Mouse (Mus musculus) CH12.LX (cell line): ENCODE data around the gene Anxa4. TPM values are rescaled to one million over a fixed set of nuclear protein-coding genes. Genes with fewer than 3 reads are reported as not detected.
A peak's percentile ranks its signal among the peaks of the same experiment; 100 is the strongest.

Source experiments
- DNase-seq: peaks from one replicate; pipeline ENCODE4 v3.0.0-alpha.2; 2013; ENCODE audit errors: extremely low read depth
- H3K27ac ChIP-seq: 2 replicates; pipeline ENCODE4 v1.5.1; 2012; ENCODE audit warnings: low read depth, mild to moderate bottlenecking, control low read depth, moderate library complexity; ENCODE audit not compliant: insufficient read depth
- H3K27me3 ChIP-seq: replicated peaks from 2 replicates; pipeline ENCODE3; 2012; ENCODE audit warnings: inconsistent platforms
- H3K36me3 ChIP-seq, 2 experiments: replicated peaks in 1 of 2; 2 replicates each; pipeline versions ENCODE3 to v1.6.1; 2012; ENCODE audit warnings: inconsistent platforms in 1 of 2, low read length in 1 of 2, mild to moderate bottlenecking in 1 of 2, mixed read lengths in 1 of 2, moderate library complexity in 1 of 2; ENCODE audit not compliant: control insufficient read depth in 1 of 2, insufficient read depth in 1 of 2
- H3K4me1 ChIP-seq, 2 experiments: 2 replicates each; pipeline ENCODE4 v1.6.1; 2012; ENCODE audit warnings: inconsistent platforms in 1 of 2, moderate library complexity in 1 of 2; ENCODE audit not compliant: insufficient read depth in 2 of 2, control insufficient read depth in 1 of 2
- H3K4me2 ChIP-seq: 2 replicates; pipeline ENCODE4 v1.6.1; 2012; ENCODE audit warnings: low read depth, mild to moderate bottlenecking, control low read depth; ENCODE audit not compliant: poor library complexity, insufficient read depth, severe bottlenecking
- H3K4me3 ChIP-seq, 3 experiments: fragments of 150-350 bp in 1 of 3; sonication (generic) in 1 of 3; replicated peaks in 1 of 3; 2 replicates each; pipeline versions ENCODE3 to v1.5.1; 2011 to 2012; ENCODE audit warnings: low read depth in 2 of 3, low read length in 2 of 3, mild to moderate bottlenecking in 2 of 3, moderate library complexity in 2 of 3, control low read depth in 1 of 3, improper control_type of control experiment in 1 of 3, inconsistent platforms in 1 of 3, mixed read lengths in 1 of 3; ENCODE audit not compliant: poor library complexity in 1 of 3
- H3K79me2 ChIP-seq: replicated peaks from 2 replicates; pipeline ENCODE4 v1.6.1; 2012; ENCODE audit warnings: mild to moderate bottlenecking, moderate library complexity; ENCODE audit not compliant: control insufficient read depth, poor library complexity, insufficient read depth, severe bottlenecking; ENCODE audit errors: extremely low read depth
- H3K9ac ChIP-seq: 2 replicates; pipeline ENCODE4 v1.6.1; 2012; ENCODE audit warnings: low read depth, mild to moderate bottlenecking, control low read depth, moderate library complexity; ENCODE audit not compliant: insufficient read depth
- H3K9me3 ChIP-seq: replicated peaks from 2 replicates; pipeline ENCODE3; 2012; ENCODE audit warnings: low read length, inconsistent platforms, mixed read lengths
- CTCF ChIP-seq, 2 experiments: IDR thresholded peaks in 1 of 2; conservative IDR thresholded peaks in 1 of 2; 2 replicates each; pipeline ENCODE4 v1.5.1; 2011 to 2012; ENCODE audit warnings: low read depth in 2 of 2, low read length in 2 of 2, improper control_type of control experiment in 1 of 2, inconsistent platforms in 1 of 2, mild to moderate bottlenecking in 1 of 2, moderate library complexity in 1 of 2
- ETS1 ChIP-seq: conservative IDR thresholded peaks from 2 replicates; pipeline ENCODE4 v1.6.1; 2012; ENCODE audit warnings: low read depth, mild to moderate bottlenecking, inconsistent platforms, low read length, improper control_type of control experiment, moderate library complexity
- HCFC1 ChIP-seq: IDR thresholded peaks from 2 replicates; pipeline ENCODE4 v1.6.1; 2012; ENCODE audit warnings: low read depth, mild to moderate bottlenecking, inconsistent platforms, low read length, improper control_type of control experiment
- MAFK ChIP-seq: IDR thresholded peaks from 2 replicates; pipeline ENCODE4 v1.6.1; 2011; ENCODE audit warnings: low read length, improper control_type of control experiment; ENCODE audit not compliant: insufficient replicate concordance
- MEF2A ChIP-seq: IDR thresholded peaks from 2 replicates; pipeline ENCODE4 v1.6.1; 2014; ENCODE audit warnings: low read depth, mild to moderate bottlenecking, inconsistent platforms, low read length, improper control_type of control experiment, borderline replicate concordance
- NELFE ChIP-seq: IDR thresholded peaks from 2 replicates; pipeline ENCODE4 v1.6.1; 2011; ENCODE audit warnings: low read depth, low read length, improper control_type of control experiment
- RAD21 ChIP-seq: IDR thresholded peaks from 2 replicates; pipeline ENCODE4 v1.6.1; 2011; ENCODE audit warnings: low read depth, mild to moderate bottlenecking, low read length, improper control_type of control experiment, moderate library complexity
- RCOR1 ChIP-seq: conservative IDR thresholded peaks from 2 replicates; pipeline ENCODE4 v1.6.1; 2012; ENCODE audit warnings: low read depth, mild to moderate bottlenecking, inconsistent platforms, low read length, improper control_type of control experiment
- SMC3 ChIP-seq: IDR thresholded peaks from 2 replicates; pipeline ENCODE4 v1.6.1; 2011; ENCODE audit warnings: low read depth, low read length, improper control_type of control experiment
- TBP ChIP-seq: conservative IDR thresholded peaks from 2 replicates; pipeline ENCODE4 v1.6.1; 2011; ENCODE audit warnings: low read depth, low read length, improper control_type of control experiment
- TCF12 ChIP-seq: IDR thresholded peaks from 2 replicates; pipeline ENCODE4 v1.6.1; 2014; ENCODE audit warnings: low read depth, mild to moderate bottlenecking, inconsistent platforms, low read length, improper control_type of control experiment
- ZMIZ1 ChIP-seq: IDR thresholded peaks from 2 replicates; pipeline ENCODE4 v1.6.1; 2012; ENCODE audit warnings: low read depth, mild to moderate bottlenecking, inconsistent platforms, low read length, improper control_type of control experiment
- dilution Hi-C: fragments of 300-500 bp; cut with MboI; formaldehyde crosslinking; loops from 2 replicates; pipeline ENCODE4 v1.14.3; 2020; ENCODE audit warnings: low sequenced_read_pairs; ENCODE audit not compliant: extremely low pct_unique_long_range_greater_than_20kb, extremely low pct_ligation_motif_present
- in situ Hi-C: fragments of 300-500 bp; cut with MboI; formaldehyde crosslinking; loops from 3 replicates; pipeline ENCODE4 v1.14.3; 2019; ENCODE audit warnings: low sequenced_read_pairs, low pct_ligation_motif_present, low pct_unique_long_range_greater_than_20kb, mixed read lengths
- polyA plus RNA-seq: library from polyadenylated mRNA; unstranded; fragments of >175 nt; gene quantifications from 2 replicates; pipeline ENCODE4 v1.2.1, GENCODE M21; 2012; ENCODE audit warnings: low read depth; ENCODE audit not compliant: insufficient read length
- total RNA-seq, 2 experiments: library from RNA; depleted of rRNA; stranded (reverse); fragments of 300-350 nt in 1 of 2; fragments of >200 nt in 1 of 2; gene quantifications; 2 replicates each; pipeline ENCODE4 v1.2.3; 2012 to 2014

The Anxa4 gene
- total and polyA plus RNA-seq, 3 experiments = 10.8 to 17.1 (median 13.7) TPM

- no peak for TF ChIP-seq ZMIZ1
- TF ChIP-seq TCF12 = no peak
- TF ChIP-seq MAFK = 0 out of 2 replicates have a peak, but pooled peaks have one; percentile 35
- peak; percentile 26; the same call in 1 of the 2 replicates for TF ChIP-seq ETS1
- TF ChIP-seq MEF2A = peak; percentile 79; the same call in 1 of the 2 replicates
These were observed 29.1 kb upstream of the Anxa4 start for GRCm38 (mm10) chr6:86822285-86823050.

GRCm38 (mm10) chr6:86820690-86821089 lies 27.3 kb upstream of the Anxa4 start:
- Histone ChIP-seq H3K4me3 (no peak overlapping the region), H3K9me3 (no peaks in the 10 kb centered on the region), H3K4me2 (no peak overlapping the region), H3K36me3 (no peaks in the 10 kb centered on the region), H3K79me2 (no peaks in the 10 kb centered on the region), H3K27me3 (no peaks in the 10 kb centered on the region), H3K9ac (no peak overlapping the region), H3K27ac (no peak overlapping the region), H3K4me1 (peaks cover 12 to 17% of the 10 kb centered on the region in 2 experiments)
- TF ChIP-seq TBP = no peak
- TF ChIP-seq RAD21 = peak; percentile 8
- no peak for TF ChIP-seq HCFC1
- TF ChIP-seq CTCF (conservative IDR thresholded peaks at IDR 0.05 in 1 of 2, IDR thresholded peaks at IDR 0.05 in 1 of 2; ENCODE audit: low read depth in 2 of 2, low read length in 2 of 2) = peak; percentile 74 to 83
- TF ChIP-seq SMC3 = peak; percentile 13; the same call in 1 of the 2 replicates
- 0 out of 2 replicates have a peak, but pooled peaks have one; percentile 18 for TF ChIP-seq NELFE
- no peak for TF ChIP-seq RCOR1
- in situ Hi-C loops = no loop called here
- dilution Hi-C loops = no loop called here
- peak; percentile 50 for DNase-seq

More at GRCm38 (mm10) chr6:86822285-86823050, 29.1 kb upstream of the Anxa4 start:
- Histone ChIP-seq H3K27ac (no peak overlapping the region), H3K4me3 (no peak overlapping the region), H3K9ac (no peak overlapping the region), H3K9me3 (no peaks in the 10 kb centered on the region), H3K4me1 (peaks cover 12 to 17% of the 10 kb centered on the region in 2 experiments), H3K36me3 (no peaks in the 10 kb centered on the region), H3K4me2 (peak overlapping the region; percentile 2; the same call in 1 of the 2 replicates), H3K27me3 (no peaks in the 10 kb centered on the region), H3K79me2 (no peaks in the 10 kb centered on the region)
- dilution Hi-C loops (no loop called here), in situ Hi-C loops (no loop called here)
- no peak for DNase-seq
